Mouse (Mus musculus) lung, embryonic 15.5 days (tissue): ENCODE results near the gene Prm2. TPM values are rescaled to one million over a fixed set of nuclear protein-coding genes. Genes with fewer than 3 reads are reported as not detected.
A peak's percentile ranks its signal among the peaks of the same experiment; 100 is the strongest.

Experiments used
- ATAC-seq: fragments of 200-750 bp; cut with Nextera tagmentation; 2 replicates; pipeline ENCODE4 v1.8.0; 2017; ENCODE audit warnings: moderate number of reproducible peaks, borderline replicate concordance; ENCODE audit not compliant: low FRiP score, low TSS enrichment; ENCODE audit errors: extremely low read depth
- H3K27ac ChIP-seq: fragments of 300-500 bp; sonication (generic); 2 replicates; pipeline ENCODE4 v1.5.1; 2015; ENCODE audit warnings: moderate library complexity, mild to moderate bottlenecking, inconsistent platforms
- H3K27me3 ChIP-seq: fragments of 300-500 bp; sonication (generic); 2 replicates; pipeline ENCODE4 v1.6.1; 2015; ENCODE audit warnings: inconsistent platforms
- H3K36me3 ChIP-seq: fragments of 300-500 bp; sonication (generic); 2 replicates; pipeline ENCODE4 v1.6.1; 2015; ENCODE audit warnings: inconsistent platforms
- H3K4me1 ChIP-seq: fragments of 300-500 bp; sonication (generic); 2 replicates; pipeline ENCODE4 v1.6.1; 2015; ENCODE audit warnings: inconsistent platforms
- H3K4me2 ChIP-seq: fragments of 300-500 bp; sonication (generic); 2 replicates; pipeline ENCODE4 v1.6.1; 2015; ENCODE audit warnings: inconsistent platforms, mild to moderate bottlenecking, moderate library complexity
- H3K4me3 ChIP-seq: fragments of 300-500 bp; sonication (generic); 2 replicates; pipeline ENCODE4 v1.5.1; 2015; ENCODE audit warnings: mild to moderate bottlenecking, inconsistent platforms
- H3K9ac ChIP-seq: fragments of 300-500 bp; sonication (generic); 2 replicates; pipeline ENCODE4 v1.6.1; 2015; ENCODE audit warnings: inconsistent platforms
- H3K9me3 ChIP-seq: fragments of 300-500 bp; sonication (generic); 2 replicates; pipeline ENCODE4 v1.6.1; 2016; ENCODE audit warnings: inconsistent platforms
- WGBS: fragments of 180-500 bp; shearing (Covaris S2); methylation state at CpG from one replicate; pipeline ENCODE4 v1.1.7; 2015; 5-methylcytosine and 5-hydroxymethylcytosine counted together
- polyA plus RNA-seq: library from polyadenylated mRNA; unstranded; fragments of >200 nt; fragmentation: Nextera tagmentation; extraction: Ambion mirVana; gene quantifications from 2 replicates; pipeline ENCODE4 v1.2.1, GENCODE M21; 2015

Gene Prm2
- polyA plus RNA-seq, 1 experiment from 2014 or later: not detected

GRCm38 (mm10) chr16:10828461-10828805 is 32.5 kb upstream of the Prm2 start:
- WGBS: 66% methylated on average over 4 of the region's 4 CpGs
- Histone ChIP-seq H3K4me3 (no peak overlapping the region), H3K4me1 (no peaks in the 10 kb centered on the region), H3K4me2 (no peak overlapping the region), H3K9me3 (no peaks in the 10 kb centered on the region), H3K27ac (no peak overlapping the region), H3K27me3 (no peaks in the 10 kb centered on the region), H3K9ac (no peak overlapping the region), H3K36me3 (no peaks in the 10 kb centered on the region)
- ATAC-seq: no peak

- no peak overlapping the region for H3K4me2 ChIP-seq
- no peak overlapping the region for H3K4me3 ChIP-seq
- 68% methylated on average over 7 of the region's 7 CpGs for WGBS
- no peaks in the 10 kb centered on the region for H3K4me1 ChIP-seq
- H3K27ac ChIP-seq: no peak overlapping the region
- H3K36me3 ChIP-seq: no peaks in the 10 kb centered on the region
- H3K27me3 ChIP-seq: no peaks in the 10 kb centered on the region
- no peak overlapping the region for H3K9ac ChIP-seq
- H3K9me3 ChIP-seq: no peaks in the 10 kb centered on the region
- no peak for ATAC-seq
Measured at GRCm38 (mm10) chr16:10827766-10828460, 32.0 kb upstream of the Prm2 start.

- H3K4me3 ChIP-seq: no peak overlapping the region
- no peaks in the 10 kb centered on the region for H3K27me3 ChIP-seq
- H3K4me2 ChIP-seq: no peak overlapping the region
- H3K27ac ChIP-seq: no peak overlapping the region
- no peaks in the 10 kb centered on the region for H3K4me1 ChIP-seq
- WGBS: 82% methylated on average over 9 of the region's 9 CpGs
- no peaks in the 10 kb centered on the region for H3K36me3 ChIP-seq
- H3K9ac ChIP-seq: no peak overlapping the region
- H3K9me3 ChIP-seq: no peaks in the 10 kb centered on the region
- ATAC-seq: no peak
Measured at GRCm38 (mm10) chr16:10827269-10827668, 31.3 kb upstream of the Prm2 start.

GRCm38 (mm10) chr16:10825840-10826239 is 29.9 kb upstream of the Prm2 start:
- no peak overlapping the region for H3K9ac ChIP-seq
- H3K36me3 ChIP-seq: no peaks in the 10 kb centered on the region
- H3K4me2 ChIP-seq: no peak overlapping the region
- WGBS: 84% methylated on average over 4 of the region's 4 CpGs
- no peaks in the 10 kb centered on the region for H3K27me3 ChIP-seq
- no peak for ATAC-seq
- peaks cover 4% of the 10 kb centered on the region; the same call in 1 of the 2 replicates for H3K4me1 ChIP-seq
- H3K27ac ChIP-seq: no peak overlapping the region
- no peaks in the 10 kb centered on the region for H3K9me3 ChIP-seq
- H3K4me3 ChIP-seq: no peak overlapping the region

GRCm38 (mm10) chr16:10824536-10824935 is 28.6 kb upstream of the Prm2 start:
- H3K4me1 ChIP-seq: peaks cover 4% of the 10 kb centered on the region; the same call in 1 of the 2 replicates
- no peak overlapping the region for H3K4me3 ChIP-seq
- H3K27ac ChIP-seq: no peak overlapping the region
- no peaks in the 10 kb centered on the region for H3K36me3 ChIP-seq
- ATAC-seq: no peak
- H3K9ac ChIP-seq: no peak overlapping the region
- H3K4me2 ChIP-seq: no peak overlapping the region
- 87% methylated on average over 1 of the region's 1 CpGs for WGBS
- H3K9me3 ChIP-seq: no peaks in the 10 kb centered on the region
- H3K27me3 ChIP-seq: no peaks in the 10 kb centered on the region

- H3K36me3 ChIP-seq: no peaks in the 10 kb centered on the region
- no peaks in the 10 kb centered on the region for H3K9me3 ChIP-seq
- no peak for ATAC-seq
- peaks cover 4% of the 10 kb centered on the region; the same call in 1 of the 2 replicates for H3K4me1 ChIP-seq
- no peak overlapping the region for H3K9ac ChIP-seq
- no peak overlapping the region for H3K4me3 ChIP-seq
- no peak overlapping the region for H3K4me2 ChIP-seq
- H3K27ac ChIP-seq: no peak overlapping the region
- 37% methylated on average over 4 of the region's 4 CpGs for WGBS
- no peaks in the 10 kb centered on the region for H3K27me3 ChIP-seq
Measured at GRCm38 (mm10) chr16:10821387-10821786, 25.5 kb upstream of the Prm2 start.

- Histone ChIP-seq H3K27ac (no peak overlapping the region), H3K4me2 (no peak overlapping the region), H3K9me3 (no peaks in the 10 kb centered on the region), H3K4me3 (no peak overlapping the region), H3K9ac (no peak overlapping the region), H3K36me3 (no peaks in the 10 kb centered on the region), H3K27me3 (no peaks in the 10 kb centered on the region), H3K4me1 (peaks cover 4% of the 10 kb centered on the region; the same call in 1 of the 2 replicates)
- WGBS: 57% methylated on average over 3 of the region's 3 CpGs
- ATAC-seq: no peak
Measured at GRCm38 (mm10) chr16:10819966-10820365, 24.0 kb upstream of the Prm2 start.

- no peak overlapping the region for H3K9ac ChIP-seq
- no peak for ATAC-seq
- H3K4me2 ChIP-seq: no peak overlapping the region
- peaks cover 10% of the 10 kb centered on the region; the same call in 1 of the 2 replicates for H3K4me1 ChIP-seq
- no peaks in the 10 kb centered on the region for H3K36me3 ChIP-seq
- 83% methylated on average over 4 of the region's 4 CpGs for WGBS
- no peaks in the 10 kb centered on the region for H3K9me3 ChIP-seq
- H3K4me3 ChIP-seq: no peak overlapping the region
- no peaks in the 10 kb centered on the region for H3K27me3 ChIP-seq
- H3K27ac ChIP-seq: no peak overlapping the region
Measured at GRCm38 (mm10) chr16:10818579-10819135, 22.7 kb upstream of the Prm2 start.

GRCm38 (mm10) chr16:10814864-10815263 is 18.9 kb upstream of the Prm2 start:
- peak; percentile 82; the same call in 1 of the 2 replicates for ATAC-seq

GRCm38 (mm10) chr16:10813726-10814125 is 17.8 kb upstream of the Prm2 start:
- ATAC-seq: no peak
- no peaks in the 10 kb centered on the region for H3K36me3 ChIP-seq
- WGBS: 66% methylated on average over 4 of the region's 4 CpGs
- no peak overlapping the region for H3K9ac ChIP-seq
- no peaks in the 10 kb centered on the region for H3K27me3 ChIP-seq
- H3K4me2 ChIP-seq: no peak overlapping the region
- no peaks in the 10 kb centered on the region for H3K9me3 ChIP-seq
- H3K27ac ChIP-seq: no peak overlapping the region
- H3K4me1 ChIP-seq: 0 out of 2 replicates have a peak, but pooled peaks cover 5% of the 10 kb centered on the region
- H3K4me3 ChIP-seq: no peak overlapping the region

More at GRCm38 (mm10) chr16:10814864-10815263, 18.9 kb upstream of the Prm2 start:
- H3K36me3 ChIP-seq: no peaks in the 10 kb centered on the region
- H3K27me3 ChIP-seq: no peaks in the 10 kb centered on the region
- no peak overlapping the region for H3K9ac ChIP-seq
- no peak overlapping the region for H3K4me3 ChIP-seq
- H3K27ac ChIP-seq: no peak overlapping the region
- H3K4me2 ChIP-seq: no peak overlapping the region
- 0 out of 2 replicates have a peak, but pooled peaks cover 5% of the 10 kb centered on the region for H3K4me1 ChIP-seq
- 42% methylated on average over 4 of the region's 4 CpGs for WGBS
- H3K9me3 ChIP-seq: no peaks in the 10 kb centered on the region

GRCm38 (mm10) chr16:10812865-10813371 is 17.0 kb upstream of the Prm2 start, which contains the start of gene Gm11172:
Gene Gm11172 (plus strand): TSS chr16:10812915.
- Histone ChIP-seq H3K27me3 (no peaks in the 10 kb centered on the region), H3K4me3 (no peak within 1 kb of the TSS), H3K4me1 (0 out of 2 replicates have a peak, but pooled peaks cover 5% of the 10 kb centered on the region), H3K4me2 (no peak within 1 kb of the TSS), H3K36me3 (no peaks in the 10 kb centered on the region), H3K9ac (no peak within 1 kb of the TSS), H3K27ac (no peak within 1 kb of the TSS), H3K9me3 (no peaks in the 10 kb centered on the region)
- WGBS: 71% methylated on average over 2 of the region's 2 CpGs
- ATAC-seq: no peak

GRCm38 (mm10) chr16:10810376-10810775 is 14.4 kb upstream of the Prm2 start:
- Histone ChIP-seq H3K9ac (no peak overlapping the region), H3K27ac (no peak overlapping the region), H3K36me3 (no peaks in the 10 kb centered on the region), H3K4me2 (no peak overlapping the region), H3K27me3 (no peaks in the 10 kb centered on the region), H3K4me1 (0 out of 2 replicates have a peak, but pooled peaks cover 5% of the 10 kb centered on the region), H3K4me3 (no peak overlapping the region), H3K9me3 (no peaks in the 10 kb centered on the region)
- 95% methylated on average over 1 of the region's 1 CpGs for WGBS
- ATAC-seq: no peak
